Mouse (Mus musculus) inflammation-experienced regulatory T-cells, adult 6 months (primary cell): ENCODE results near the gene Eapp. TPM values are rescaled to one million over a fixed set of nuclear protein-coding genes. Genes with fewer than 3 reads are reported as not detected.

Experiments used
- ATAC-seq: one replicate; pipeline ENCODE4 v1.8.0; 2017
- polyA plus RNA-seq, 3 experiments: library from polyadenylated mRNA; unstranded; fragments of 100-300 nt; shearing (Covaris generic); gene quantifications; one replicate each; pipeline ENCODE4 v1.2.1; 2017

Eapp gene
- polyA plus RNA-seq, 3 experiments from 2014 or later: 126 to 159 (median 145) TPM

- ATAC-seq: no peak
Observed at GRCm38 (mm10) chr12:54632141-54632540, 63.6 kb downstream of the Eapp start.

- no peak for ATAC-seq
Observed at GRCm38 (mm10) chr12:54621942-54622341, 73.8 kb downstream of the Eapp start.

Other genes with a start within 250 kb of the Eapp start
- 100 to 1,000 TPM; 190 to 247 (median 231) TPM for gene Sptssa, start 39.3 kb downstream of the Eapp start, polyA plus RNA-seq
- 100 to 1,000 TPM; 152 to 187 (median 170) TPM for gene Snx6, start 99.8 kb upstream of the Eapp start, polyA plus RNA-seq
- gene Cfl2, start 167.0 kb upstream of the Eapp start, polyA plus RNA-seq: 10 to 100 TPM; 26.1 to 36.4 (median 28.2) TPM